Mouse (Mus musculus): ENCODE data around the gene Amfr.

DNA sequence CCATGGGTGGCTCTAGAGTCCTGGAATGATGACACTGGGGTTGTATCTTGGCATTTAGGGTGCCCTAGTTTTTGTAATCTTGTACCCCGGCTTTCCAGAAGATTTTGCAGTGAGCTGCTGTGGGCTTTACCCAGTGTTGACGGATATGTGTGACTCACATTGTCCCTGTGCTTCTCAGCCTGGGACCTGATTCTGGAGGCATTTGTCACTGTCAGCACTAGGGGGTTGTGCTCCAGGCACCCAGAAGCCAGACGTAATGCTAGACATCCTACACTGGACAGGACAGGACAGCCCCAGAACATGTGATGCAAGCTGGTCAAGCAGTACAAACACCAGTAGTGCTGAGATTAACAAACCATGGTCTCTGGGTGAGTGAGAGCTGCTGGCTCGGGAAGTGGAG is 66.9 kb downstream of the Amfr start:
- TF ChIP-seq CHD2 (IDR thresholded peaks at IDR 0.05; ENCODE audit: low read depth, low read length), result no peak
- TF ChIP-seq MAFK (IDR thresholded peaks at IDR 0.05; ENCODE audit: insufficient read depth, low read depth, low read length), result no peak
- no peak for TF ChIP-seq HCFC1 (IDR thresholded peaks at IDR 0.05; ENCODE audit: borderline replicate concordance, insufficient read depth, low read length)

Measured in ES-E14 (cell line).